Mouse (Mus musculus) kidney, postnatal 36 days (tissue): ENCODE data around the gene Sufu.
A peak's percentile ranks its signal among the peaks of the same experiment; 100 is the strongest.

Source experiments
- DNase-seq, 2 experiments: peaks; one replicate each; pipeline ENCODE4 v3.0.0; 2021 to 2022; ENCODE audit warnings: mixed read lengths in 2 of 2

Sufu gene

GRCm38 (mm10) chr19:46396686-46397435, at the start of gene Sufu:
Gene Sufu (plus strand): TSS chr19:46396896.
- DNase-seq, result peak; percentile 98

DNA sequence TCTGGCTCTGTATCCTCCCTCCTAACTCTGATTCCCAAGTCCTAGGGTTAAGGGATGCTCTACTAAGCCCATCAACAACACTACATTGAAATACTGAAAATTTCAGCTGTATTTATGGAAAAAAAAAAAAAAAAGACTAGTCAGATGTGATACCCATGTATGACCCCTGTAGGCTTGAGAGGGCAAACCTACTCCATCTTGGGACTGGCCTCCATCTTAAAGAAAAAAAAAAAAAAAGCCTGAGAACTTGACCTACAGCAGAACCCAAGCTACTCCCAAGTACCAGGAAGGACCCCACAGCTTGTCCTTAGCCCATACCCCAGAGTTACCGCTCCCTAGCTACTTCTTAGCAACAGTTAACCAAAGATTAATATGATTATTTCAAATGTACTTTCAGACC, 49.5 kb upstream of the Sufu start:
- no peak for DNase-seq

- DNase-seq, result no peak
Observed at GRCm38 (mm10) chr19:46347936-46348668, 48.6 kb upstream of the Sufu start.

DNA sequence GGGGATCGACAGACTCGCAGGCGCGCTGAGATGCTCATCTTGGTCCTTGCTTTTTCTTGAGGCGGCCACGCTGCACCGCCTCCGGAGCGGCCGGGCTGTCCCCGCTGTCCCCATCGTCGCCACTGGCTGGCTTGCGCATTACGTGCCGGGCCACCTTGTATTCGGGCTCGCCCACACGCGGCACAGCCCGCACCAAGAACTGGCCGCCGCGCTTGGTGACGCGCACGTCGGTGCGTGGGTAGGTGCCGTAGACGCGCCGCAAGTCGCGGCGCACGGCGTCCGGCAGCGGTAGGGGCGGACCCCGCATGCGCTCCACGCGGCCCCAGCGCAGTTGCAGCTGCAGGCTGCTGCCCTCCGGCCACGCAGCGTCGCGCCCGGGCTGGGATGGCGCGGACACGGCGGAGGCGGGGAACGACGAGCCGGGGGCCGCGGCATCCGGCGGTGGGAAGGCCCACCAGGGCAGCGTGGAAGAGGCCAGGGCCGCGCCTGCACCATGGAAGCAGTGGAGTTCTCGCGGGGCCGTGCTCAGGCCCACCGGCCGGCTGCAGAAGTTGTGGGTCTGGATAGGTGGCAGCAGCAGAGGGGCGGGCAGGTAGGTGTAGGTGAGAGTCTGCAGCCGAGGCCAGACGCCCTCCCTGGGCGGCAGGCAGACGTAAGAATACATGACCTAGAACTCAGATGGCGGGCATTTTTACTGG, 47.8 kb upstream of the Sufu start:
- peak; percentile 71 to 85 for DNase-seq

- no peak for DNase-seq
Observed at GRCm38 (mm10) chr19:46349550-46349949, 47.1 kb upstream of the Sufu start.

GRCm38 (mm10) chr19:46350168-46350932, 46.3 kb upstream of the Sufu start, which contains the start of gene 2310034G01Rik:
Gene 2310034G01Rik (minus strand): TSS chr19:46350302.
- peak in 1 of 2 experiments; percentile 35 for DNase-seq

- DNase-seq, result peak; percentile 94
Observed at GRCm38 (mm10) chr19:46356701-46357138, 40.0 kb upstream of the Sufu start.

GRCm38 (mm10) chr19:46357344-46358280, 39.1 kb upstream of the Sufu start:
- peak; percentile 37 to 41 for DNase-seq

GRCm38 (mm10) chr19:46358381-46358780, 38.3 kb upstream of the Sufu start:
- DNase-seq, result no peak

DNA sequence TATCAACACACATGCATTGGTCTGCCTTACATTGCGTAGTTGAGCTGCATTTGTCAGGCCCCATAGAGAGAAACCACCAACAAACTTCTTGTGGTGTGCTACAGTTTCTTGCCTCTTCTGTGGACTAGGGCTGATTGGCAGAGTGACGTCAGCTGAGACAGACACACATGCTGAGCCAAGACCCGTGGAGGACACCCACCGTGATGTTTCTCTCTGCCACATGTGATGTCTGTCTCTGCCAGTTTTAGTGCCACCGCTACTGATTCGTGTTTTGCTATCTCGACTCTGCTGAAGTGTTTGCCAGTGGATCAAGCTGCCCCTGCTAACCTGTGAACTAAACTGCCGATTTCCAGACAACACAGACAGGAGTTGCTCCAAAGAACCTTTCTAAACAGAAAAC, 34.6 kb upstream of the Sufu start:
- DNase-seq, result no peak

GRCm38 (mm10) chr19:46363294-46364009, 33.2 kb upstream of the Sufu start:
- no peak for DNase-seq

DNA sequence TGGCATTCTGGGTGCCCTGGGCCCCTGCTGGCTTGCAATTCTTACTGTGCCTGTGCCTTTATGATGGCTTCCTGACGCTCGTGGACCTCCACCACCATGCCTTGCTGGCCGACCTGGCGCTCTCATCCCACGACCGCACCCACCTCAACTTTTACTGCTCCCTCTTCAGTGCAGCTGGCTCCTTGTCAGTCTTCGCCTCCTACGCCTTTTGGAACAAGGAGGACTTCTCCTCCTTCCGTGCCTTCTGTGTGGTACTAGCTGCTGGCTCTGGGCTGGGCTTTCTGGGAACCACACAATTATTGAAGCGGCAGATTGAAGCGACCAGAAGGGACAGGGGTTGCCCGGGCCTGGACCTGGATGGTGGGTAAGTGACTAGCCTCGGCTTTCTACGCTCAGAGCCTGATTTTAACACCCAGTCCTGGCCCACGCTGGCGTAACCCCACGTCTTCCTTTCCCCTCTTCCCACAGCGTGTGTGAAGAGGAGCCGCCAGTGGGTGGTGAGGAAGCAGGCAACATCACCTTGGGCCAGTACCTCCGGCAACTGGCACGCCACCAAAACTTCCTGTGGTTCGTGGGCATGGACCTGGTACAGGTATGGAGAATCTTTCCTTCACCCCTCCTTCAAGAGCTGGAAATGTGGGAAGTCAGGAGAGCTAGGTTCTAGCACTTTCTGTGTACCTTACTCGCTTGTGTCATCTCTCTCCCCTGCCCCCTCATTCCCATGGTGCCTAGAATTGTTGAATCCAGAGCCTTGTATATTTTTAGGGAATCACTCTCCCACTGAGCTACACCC, 28.7 kb upstream of the Sufu start:
- DNase-seq, result no peak

DNA sequence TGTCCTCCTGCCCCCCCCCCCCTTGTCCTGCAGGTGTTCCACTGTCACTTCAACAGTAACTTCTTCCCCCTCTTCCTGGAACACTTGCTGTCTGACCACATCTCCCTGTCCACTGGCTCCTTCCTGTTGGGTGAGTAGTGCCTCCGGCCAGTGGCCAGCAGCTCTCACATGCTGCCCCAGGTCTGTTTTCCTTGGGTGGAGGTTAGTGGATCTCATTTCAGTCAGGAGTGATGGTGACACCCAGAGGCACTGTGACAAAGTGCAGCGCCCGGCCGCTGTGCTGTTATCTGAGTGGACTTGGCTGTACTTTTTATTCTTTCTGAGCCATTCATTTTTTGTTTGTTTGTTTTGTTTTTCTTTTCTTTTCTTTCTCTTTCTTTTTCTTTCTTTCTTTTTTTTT, 27.5 kb upstream of the Sufu start:
- DNase-seq, result peak; percentile 73 to 79

GRCm38 (mm10) chr19:46374477-46375088, 22.1 kb upstream of the Sufu start:
- DNase-seq, result no peak

DNA sequence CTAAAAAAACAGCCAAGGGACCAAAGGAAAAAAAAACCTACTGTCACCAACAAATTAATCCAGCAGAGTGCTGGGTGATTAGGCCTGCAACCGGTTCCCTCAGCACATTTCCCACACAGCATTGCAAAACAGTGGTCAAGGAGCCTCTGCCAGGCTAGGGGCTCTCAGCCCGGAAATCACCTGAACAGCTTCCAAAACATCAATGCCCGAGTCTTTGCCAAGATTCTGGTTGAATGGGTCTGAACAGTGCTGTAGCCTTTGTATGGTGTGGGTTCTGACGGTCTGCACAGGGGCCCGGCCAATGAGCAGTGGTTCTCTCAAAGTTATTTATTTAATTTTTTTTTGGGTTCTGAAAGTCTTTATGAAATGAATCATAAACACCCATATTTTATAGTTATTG, 21.2 kb upstream of the Sufu start:
- no peak for DNase-seq

DNA sequence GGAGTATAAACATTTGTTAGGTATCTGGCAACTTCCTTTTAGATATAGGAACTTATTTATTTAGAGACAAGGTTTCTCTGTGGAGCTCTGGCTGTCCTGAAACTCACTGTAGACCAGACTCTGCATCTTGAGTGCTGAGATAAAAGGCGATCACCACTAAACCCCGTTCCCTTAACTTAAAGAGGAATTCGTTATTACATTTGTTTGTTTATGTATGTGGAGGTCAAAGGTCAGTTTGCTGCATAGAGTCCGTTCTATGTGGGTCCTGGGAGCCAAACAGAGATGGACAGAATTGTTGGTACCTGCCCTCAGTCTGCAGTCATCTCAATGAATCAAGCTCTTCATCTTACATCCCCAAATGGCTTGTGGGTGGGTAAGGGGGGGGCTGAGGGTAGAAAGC, 20.8 kb upstream of the Sufu start:
- no peak for DNase-seq

DNA sequence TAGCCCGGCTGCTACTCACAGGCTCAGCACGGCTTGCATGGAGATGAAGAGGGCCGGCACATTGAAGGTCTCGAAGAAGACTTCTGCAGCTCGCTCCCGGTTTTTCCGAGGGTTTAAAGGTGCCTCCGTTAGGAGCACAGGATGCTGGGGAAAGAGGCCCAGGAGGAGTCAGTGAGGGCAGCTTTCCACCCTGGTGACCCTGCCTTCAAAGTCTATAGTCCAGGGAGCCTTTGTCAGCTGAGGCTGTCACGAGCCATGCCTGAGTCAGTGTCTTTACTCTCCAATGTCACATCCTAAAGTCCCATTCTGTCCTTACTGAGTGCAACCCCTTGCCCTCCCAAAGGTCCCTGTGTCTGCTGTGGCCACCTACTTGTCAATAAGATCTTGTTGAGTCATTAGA, 14.4 kb upstream of the Sufu start:
- DNase-seq, result peak; percentile 64 to 66

GRCm38 (mm10) chr19:46389872-46390271, 6.8 kb upstream of the Sufu start:
- DNase-seq, result peak in 1 of 2 experiments; percentile 60

DNA sequence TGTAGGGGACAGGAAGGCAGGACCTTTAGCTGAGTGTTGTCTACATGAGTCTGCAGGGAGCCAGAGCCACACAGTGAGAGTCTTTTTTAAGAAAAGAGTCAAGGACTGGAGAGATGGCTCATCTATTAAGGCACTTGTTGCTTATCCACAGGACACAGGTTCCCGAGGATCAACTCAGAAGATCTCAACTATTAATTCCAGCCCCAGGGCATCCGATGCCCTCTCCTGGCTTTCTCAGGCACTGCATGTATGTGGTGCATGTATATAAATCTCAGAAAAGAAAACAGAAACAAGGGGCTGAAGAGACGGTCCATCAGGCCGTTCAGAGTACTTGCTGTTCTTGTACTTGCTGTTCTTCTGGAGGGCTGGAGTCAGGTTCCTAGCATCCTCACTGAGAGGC, 4.7 kb upstream of the Sufu start:
- DNase-seq, result peak; percentile 43 to 74
